ENCODE assay signal across 13 mouse cellular contexts in the genomic region with DNA sequence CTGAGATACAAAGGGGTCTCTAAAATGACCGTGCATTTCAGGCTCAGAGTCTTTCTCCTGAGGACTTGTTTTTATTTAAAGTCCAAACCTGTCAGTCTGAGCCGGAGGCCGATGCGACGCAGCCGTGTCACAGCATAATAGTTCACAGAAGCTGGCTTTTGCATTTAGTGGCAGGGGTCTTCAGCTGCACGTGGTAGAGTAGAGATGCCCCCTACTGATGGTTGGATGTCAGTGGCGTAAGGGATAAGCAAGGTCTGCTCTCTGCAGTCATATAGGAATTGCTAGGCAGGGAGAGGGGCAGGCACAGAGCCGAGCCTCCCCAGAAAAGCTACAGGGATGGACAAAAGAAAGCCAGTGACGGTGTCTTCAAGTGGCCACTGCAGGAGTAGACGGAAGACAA. TPM values are rescaled to one million over a fixed set of nuclear protein-coding genes. Genes with fewer than 3 reads are reported as not detected.
DNase-seq lines count a peak whose midpoint lies in the region; ATAC-seq and TF ChIP-seq lines count a peak whose summit lies in the region.
"Had no signal": no experiment of that assay in that cellular context is flagged by ENCODE, and none has a peak within 500 bp of the region (broad histone marks: within the 10 kb centered on the region; RNA-seq: fewer than 3 reads in every experiment).

No protein-coding gene starts in this region.

- H3K4me2 ChIP-seq in kidney, postnatal 0 days (ENCODE audit: low read length): no peak overlapping the region
- no peak overlapping the region for H3K4me2 ChIP-seq in forebrain, embryonic 12.5 days
- no peak overlapping the region for H3K4me2 ChIP-seq in hindbrain, postnatal 0 days (ENCODE audit: low read depth, low read length)
- no peak overlapping the region for H3K4me2 ChIP-seq in neural tube, embryonic 13.5 days
- H3K4me2 ChIP-seq: liver, embryonic 12.5 days had no signal

- H3K27ac ChIP-seq in kidney, postnatal 0 days: no peak overlapping the region
- no peak overlapping the region for H3K27ac ChIP-seq in forebrain, embryonic 12.5 days
- no peak overlapping the region for H3K27ac ChIP-seq in hindbrain, postnatal 0 days
- H3K27ac ChIP-seq in neural tube, embryonic 13.5 days (replicated peaks): no peak overlapping the region
- H3K27ac ChIP-seq: liver, embryonic 12.5 days had no signal

- no peaks in the 10 kb centered on the region for H3K9me3 ChIP-seq in kidney, postnatal 0 days (replicated peaks; ENCODE audit: low read length)
- H3K9me3 ChIP-seq in forebrain, embryonic 12.5 days: no peaks in the 10 kb centered on the region
- H3K9me3 ChIP-seq in hindbrain, postnatal 0 days (ENCODE audit: low read length): no peaks in the 10 kb centered on the region
- H3K9me3 ChIP-seq in neural tube, embryonic 13.5 days: no peaks in the 10 kb centered on the region
- H3K9me3 ChIP-seq: liver, embryonic 12.5 days had no signal

- H3K36me3 ChIP-seq in kidney, postnatal 0 days (ENCODE audit: insufficient read depth, low read length): peaks cover 65% of the 10 kb centered on the region
- H3K36me3 ChIP-seq in forebrain, embryonic 12.5 days (replicated peaks): peaks cover 39% of the 10 kb centered on the region
- peaks cover 9% of the 10 kb centered on the region for H3K36me3 ChIP-seq in hindbrain, postnatal 0 days (ENCODE audit: insufficient read depth, low read length)
- peaks cover 20% of the 10 kb centered on the region for H3K36me3 ChIP-seq in neural tube, embryonic 13.5 days

- H3K27me3 ChIP-seq in kidney, postnatal 0 days (ENCODE audit: insufficient read depth, low read length): no peaks in the 10 kb centered on the region
- H3K27me3 ChIP-seq in forebrain, embryonic 12.5 days: no peaks in the 10 kb centered on the region
- no peaks in the 10 kb centered on the region for H3K27me3 ChIP-seq in hindbrain, postnatal 0 days (ENCODE audit: insufficient read depth, low read length)
- H3K27me3 ChIP-seq in neural tube, embryonic 13.5 days: no peaks in the 10 kb centered on the region
- H3K27me3 ChIP-seq: liver, embryonic 12.5 days had no signal

- WGBS in kidney, postnatal 0 days: 67% methylated on average over 11 of the region's 11 CpGs
- WGBS in forebrain, embryonic 12.5 days: 57% methylated on average over 11 of the region's 11 CpGs
- 40% methylated on average over 11 of the region's 11 CpGs for WGBS in hindbrain, postnatal 0 days
- 40% methylated on average over 11 of the region's 11 CpGs for whole genome bisulfite sequencing in neural tube, embryonic 13.5 days

- intact Hi-C loops in left cerebral cortex, postnatal 36 days (cut with DNase I): no loop called here

- peak; percentile 35; the same call in 1 of the 2 replicates for TF ChIP-seq CTCF in kidney, postnatal 0 days (IDR thresholded peaks at IDR 0.05; ENCODE audit: low read depth)
- TF ChIP-seq CTCF in hindbrain, postnatal 0 days (IDR thresholded peaks at IDR 0.05; ENCODE audit: low read depth): peak; percentile 58

- H3K9ac ChIP-seq in kidney, postnatal 0 days (ENCODE audit: low read depth, low read length): no peak overlapping the region
- no peak overlapping the region for H3K9ac ChIP-seq in forebrain, embryonic 12.5 days
- H3K9ac ChIP-seq in hindbrain, postnatal 0 days (replicated peaks; ENCODE audit: low read length): no peak overlapping the region
- H3K9ac ChIP-seq in neural tube, embryonic 13.5 days: no peak overlapping the region
- H3K9ac ChIP-seq: liver, embryonic 12.5 days had no signal

- H3K4me1 ChIP-seq in kidney, postnatal 0 days (replicated peaks; ENCODE audit: insufficient read depth, low read length): no peaks in the 10 kb centered on the region
- no peaks in the 10 kb centered on the region for H3K4me1 ChIP-seq in forebrain, embryonic 12.5 days
- H3K4me1 ChIP-seq in hindbrain, postnatal 0 days (ENCODE audit: insufficient read depth, low read length): no peaks in the 10 kb centered on the region
- peaks cover 10% of the 10 kb centered on the region; the same call in 1 of the 2 replicates for H3K4me1 ChIP-seq in neural tube, embryonic 13.5 days (replicated peaks)
- H3K4me1 ChIP-seq: liver, embryonic 12.5 days had no signal

- H3K4me3 ChIP-seq in kidney, postnatal 0 days (replicated peaks; ENCODE audit: low read depth, low read length): no peak overlapping the region
- no peak overlapping the region for H3K4me3 ChIP-seq in forebrain, embryonic 12.5 days (replicated peaks)
- H3K4me3 ChIP-seq in hindbrain, postnatal 0 days (ENCODE audit: low read length): no peak overlapping the region
- no peak overlapping the region for H3K4me3 ChIP-seq in neural tube, embryonic 13.5 days
- H3K4me3 ChIP-seq: liver, embryonic 12.5 days had no signal

- ATAC-seq in kidney, postnatal 0 days (replicated peaks; ENCODE audit: low FRiP score, low read depth): no peak
- ATAC-seq in forebrain, embryonic 12.5 days (ENCODE audit: low FRiP score): peak; percentile 64; the same call in 1 of the 2 replicates
- ATAC-seq in hindbrain, postnatal 0 days: 0 out of 2 replicates have a peak, but pooled peaks have one; percentile 16
- peak; percentile 70; the same call in 1 of the 2 replicates for ATAC-seq in neural tube, embryonic 13.5 days (ENCODE audit: low read depth)
- no peak for ATAC-seq in megakaryocyte progenitor cell, adult 5-6 weeks (replicated peaks; ENCODE audit: poor library complexity)
- ATAC-seq: liver, embryonic 12.5 days had no signal

- DNase-seq in kidney, postnatal 0 days (ENCODE audit: low spot score): no peak
- DNase-seq in kidney, postnatal 10 days: no peak
- peak; percentile 69 for DNase-seq in hindbrain, postnatal 0 days (ENCODE audit: low spot score)
- no peak for DNase-seq in left cerebral cortex, postnatal 36 days (ENCODE audit: low spot score in 2 of 2)
- DNase-seq in adrenal gland, adult 2 months: no peak
- DNase-seq: adrenal gland, postnatal 25 days; B cell, adult 2 months; cerebellum, adult 18-20 months; gastrocnemius, postnatal 14 days had no signal

RNA-seq across cellular contexts. Expression of a gene that starts 8.0 kb away (rescaled TPM):
- polyA plus RNA-seq in kidney, postnatal 0 days (2015; fragmentation: Nextera tagmentation; extraction: Ambion mirVana): 50.2 and 51.5 TPM in 2 replicates
- polyA plus RNA-seq in forebrain, embryonic 12.5 days (2016; fragmentation: Nextera tagmentation; extraction: Ambion mirVana): 26.4 and 26.7 TPM in 2 replicates
- 24.7 and 29.5 TPM in 2 replicates for total RNA-seq in hindbrain, postnatal 0 days (2014; rRNA removed)
- polyA plus RNA-seq in hindbrain, postnatal 0 days (2015; fragmentation: Nextera tagmentation; extraction: Ambion mirVana): 18.8 and 20.3 TPM in 2 replicates
- 18.0 and 18.1 TPM in 2 replicates for polyA plus RNA-seq in neural tube, embryonic 13.5 days (2015; fragmentation: Nextera tagmentation; extraction: Ambion mirVana)
- 10 to 100 TPM; 12.1 to 12.4 TPM for total RNA-seq in left cerebral cortex, postnatal 36 days (2021)
- 46.8 and 49.6 TPM in 2 replicates for total RNA-seq in megakaryocyte progenitor cell, adult 5-6 weeks (2015)
- total RNA-seq in megakaryocyte progenitor cell, adult 5-6 weeks (2017): 28.2 and 31.7 TPM in 2 replicates
- total RNA-seq in adrenal gland, adult 2 months (2021): 10 to 100 TPM; 53.8 to 66.7 TPM
- polyA plus RNA-seq in adrenal gland, adult 2 months (2012; rRNA removed): 156 and 183 TPM in 2 replicates

RNA-seq across cellular contexts. Expression of a gene that starts 42.0 kb away (rescaled TPM):
- 6.2 and 8.7 TPM in 2 replicates for polyA plus RNA-seq in kidney, postnatal 0 days (2015; fragmentation: Nextera tagmentation; extraction: Ambion mirVana)
- 15.1 and 15.3 TPM in 2 replicates for polyA plus RNA-seq in forebrain, embryonic 12.5 days (2016; fragmentation: Nextera tagmentation; extraction: Ambion mirVana)
- 23.5 and 30.5 TPM in 2 replicates for total RNA-seq in hindbrain, postnatal 0 days (2014; rRNA removed)
- polyA plus RNA-seq in hindbrain, postnatal 0 days (2015; fragmentation: Nextera tagmentation; extraction: Ambion mirVana): 7.9 and 8.6 TPM in 2 replicates
- polyA plus RNA-seq in neural tube, embryonic 13.5 days (2015; fragmentation: Nextera tagmentation; extraction: Ambion mirVana): 10.6 and 11.6 TPM in 2 replicates
- total RNA-seq in left cerebral cortex, postnatal 36 days (2021): 10 to 100 TPM; 51.0 to 65.6 TPM
- 26.6 and 29.2 TPM in 2 replicates for total RNA-seq in megakaryocyte progenitor cell, adult 5-6 weeks (2015)
- 19.8 and 30.1 TPM in 2 replicates for total RNA-seq in megakaryocyte progenitor cell, adult 5-6 weeks (2017)
- total RNA-seq in adrenal gland, adult 2 months (2021): 10 to 100 TPM; 45.2 to 51.0 TPM
- 30.7 and 31.3 TPM in 2 replicates for polyA plus RNA-seq in adrenal gland, adult 2 months (2012; rRNA removed)

Comparison
In these comparisons a context has a peak if more than half of its experiments do, and no peak if none do; other contexts are left out.
1. ATAC-seq: peak in forebrain, embryonic 12.5 days (single experiment), hindbrain, postnatal 0 days (single experiment) and neural tube, embryonic 13.5 days (single experiment); none in kidney, postnatal 0 days (single experiment) and megakaryocyte progenitor cell, adult 5-6 weeks (single experiment).